Mouse (Mus musculus): ENCODE data around the gene Rasa1. TPM values are rescaled to one million over a fixed set of nuclear protein-coding genes. Genes with fewer than 3 reads are reported as not detected.

Rasa1 gene
- polyA plus RNA-seq, 1 experiment from 2014 or later, result 56.9 TPM

DNA sequence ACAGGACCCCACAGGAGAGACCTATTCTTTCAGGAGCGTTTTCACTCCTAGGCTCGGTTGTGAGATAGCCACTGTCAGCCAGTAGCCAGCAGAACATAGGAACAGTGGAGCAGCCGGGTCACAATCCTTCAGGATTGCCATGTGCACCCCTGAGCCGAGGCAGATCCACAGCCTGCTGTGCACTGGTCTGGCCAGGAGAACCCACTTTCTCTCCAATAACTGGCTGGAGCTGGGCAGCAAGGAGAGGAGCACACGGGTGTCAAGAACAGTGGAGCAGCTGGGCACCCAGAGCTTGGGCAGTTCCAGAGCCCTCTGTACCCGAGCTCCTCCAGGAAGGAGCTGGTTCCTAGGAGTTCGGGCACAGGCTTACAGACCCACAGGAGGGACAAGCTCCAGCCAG is 50.2 kb downstream of the Rasa1 start:
- 0 out of 2 replicates have a peak, but pooled peaks cover 3% of the 10 kb centered on the region for H3K36me3 ChIP-seq
- no peak overlapping the region for H3K4me3 ChIP-seq
- ATAC-seq (ENCODE audit: low FRiP score, low read depth), result no peak
- H3K9ac ChIP-seq, result no peak overlapping the region
- no peaks in the 10 kb centered on the region for H3K9me3 ChIP-seq
- 85% methylated on average over 7 of the region's 7 CpGs for WGBS
- H3K4me1 ChIP-seq (replicated peaks), result no peaks in the 10 kb centered on the region
- H3K27ac ChIP-seq (replicated peaks), result no peak overlapping the region
- no peaks in the 10 kb centered on the region for H3K27me3 ChIP-seq
- no peak overlapping the region for H3K4me2 ChIP-seq

DNA sequence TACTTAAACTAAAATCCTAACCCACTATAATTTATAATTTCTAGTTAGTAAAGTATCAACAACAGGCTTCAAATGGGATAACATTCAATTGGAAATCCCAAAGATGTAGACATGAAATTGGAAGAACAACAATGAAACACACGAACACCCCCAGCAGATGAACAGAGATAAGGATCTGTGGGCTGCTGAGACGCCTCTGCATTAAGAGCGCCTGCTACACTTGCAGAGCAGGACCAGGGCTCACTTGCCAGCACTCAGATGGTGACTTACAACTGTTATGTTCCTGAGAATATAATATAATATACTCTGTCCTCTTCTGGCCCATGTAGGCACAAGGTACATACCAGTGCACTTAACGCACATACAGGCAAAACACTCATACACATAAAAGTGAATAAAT is 70.3 kb downstream of the Rasa1 start:
- Histone ChIP-seq H3K9ac (no peak overlapping the region), H3K4me2 (no peak overlapping the region), H3K27me3 (no peaks in the 10 kb centered on the region), H3K9me3 (no peaks in the 10 kb centered on the region), H3K4me1 (replicated peaks) (no peaks in the 10 kb centered on the region), H3K27ac (replicated peaks) (no peak overlapping the region), H3K4me3 (no peak overlapping the region), H3K36me3 (peaks cover 34% of the 10 kb centered on the region)
- no peak for ATAC-seq (ENCODE audit: low FRiP score, low read depth)
- 90% methylated on average over 4 of the region's 4 CpGs for WGBS

DNA sequence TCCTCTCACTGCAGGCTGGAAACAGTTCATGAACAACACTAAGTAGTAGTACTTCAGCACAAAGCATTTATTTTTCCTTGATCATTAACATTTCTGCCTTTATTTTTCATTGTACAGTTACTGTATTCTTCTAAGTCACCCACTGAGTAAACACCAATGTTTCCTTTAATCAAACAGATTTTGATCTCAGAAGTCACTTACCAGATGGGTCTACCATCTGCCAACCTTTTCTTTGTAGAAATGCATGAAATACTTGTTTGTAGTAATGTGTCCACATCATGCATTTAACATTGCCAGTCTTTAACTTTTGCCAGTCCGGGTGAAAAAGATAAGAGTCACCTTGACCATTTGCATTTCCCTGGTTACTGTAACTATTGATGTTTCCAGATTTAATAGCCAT is 78.6 kb downstream of the Rasa1 start:
- ATAC-seq (ENCODE audit: low FRiP score, low read depth), result no peak
- H3K9ac ChIP-seq, result no peak overlapping the region
- H3K36me3 ChIP-seq, result peaks cover 27% of the 10 kb centered on the region
- no peak overlapping the region for H3K4me3 ChIP-seq
- 78% methylated on average over 1 of the region's 1 CpGs for WGBS
- H3K9me3 ChIP-seq, result no peaks in the 10 kb centered on the region
- H3K4me2 ChIP-seq, result no peak overlapping the region
- no peak overlapping the region for H3K27ac ChIP-seq (replicated peaks)
- H3K27me3 ChIP-seq, result no peaks in the 10 kb centered on the region
- no peaks in the 10 kb centered on the region for H3K4me1 ChIP-seq (replicated peaks)

DNA sequence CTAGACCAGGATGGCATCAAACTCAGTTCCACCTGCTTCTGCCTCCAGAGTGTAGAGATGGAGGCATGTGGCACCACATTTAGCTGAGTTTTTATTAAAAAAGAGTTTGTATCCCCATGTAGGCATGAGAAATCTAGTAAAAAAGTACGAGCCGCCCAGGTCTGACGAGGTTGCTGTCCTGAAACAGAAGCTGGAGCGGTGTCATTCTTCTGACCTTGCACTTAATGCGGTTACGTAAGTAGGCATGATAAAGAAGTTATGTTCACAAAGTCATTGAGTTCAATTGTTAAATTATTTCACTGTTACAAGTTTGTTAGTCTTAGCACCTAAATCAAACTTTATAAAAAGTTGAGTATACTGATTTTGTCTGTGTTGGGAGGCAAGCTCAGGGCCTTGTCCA is 80.3 kb downstream of the Rasa1 start:
- no peaks in the 10 kb centered on the region for H3K9me3 ChIP-seq
- no peaks in the 10 kb centered on the region for H3K27me3 ChIP-seq
- H3K9ac ChIP-seq, result no peak overlapping the region
- ATAC-seq (ENCODE audit: low FRiP score, low read depth), result no peak
- peaks cover 33% of the 10 kb centered on the region for H3K36me3 ChIP-seq
- no peak overlapping the region for H3K4me2 ChIP-seq
- no peak overlapping the region for H3K27ac ChIP-seq (replicated peaks)
- no peaks in the 10 kb centered on the region for H3K4me1 ChIP-seq (replicated peaks)
- no peak overlapping the region for H3K4me3 ChIP-seq
- WGBS, result 96% methylated on average over 6 of the region's 6 CpGs

DNA sequence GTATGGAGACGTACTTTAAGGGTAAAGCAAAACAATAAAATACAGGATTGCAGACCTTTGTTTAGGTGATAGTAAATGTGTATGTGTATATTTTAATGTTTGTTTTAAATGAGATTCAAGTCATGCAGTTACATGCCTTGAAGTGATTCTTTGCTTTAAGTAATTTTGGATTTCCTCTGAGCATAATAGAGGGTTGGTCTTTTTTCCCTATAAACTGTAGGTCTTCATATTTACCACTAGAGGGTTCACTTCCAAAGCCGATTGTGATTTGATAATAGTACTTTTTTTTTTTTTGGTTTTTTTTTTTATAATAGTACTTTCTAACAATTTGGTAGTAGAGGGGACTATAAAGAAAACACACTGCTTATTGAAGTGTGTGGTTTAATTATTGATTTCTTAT is 81.4 kb downstream of the Rasa1 start:
- Histone ChIP-seq H3K27ac (replicated peaks) (no peak overlapping the region), H3K27me3 (no peaks in the 10 kb centered on the region), H3K4me3 (no peak overlapping the region), H3K4me1 (replicated peaks) (no peaks in the 10 kb centered on the region), H3K9me3 (no peaks in the 10 kb centered on the region), H3K9ac (no peak overlapping the region), H3K36me3 (peaks cover 32% of the 10 kb centered on the region), H3K4me2 (no peak overlapping the region)
- WGBS, result 70% methylated on average over 2 of the region's 2 CpGs
- 0 out of 2 replicates have a peak, but pooled peaks have one; percentile 3 for ATAC-seq (ENCODE audit: low FRiP score, low read depth)

DNA sequence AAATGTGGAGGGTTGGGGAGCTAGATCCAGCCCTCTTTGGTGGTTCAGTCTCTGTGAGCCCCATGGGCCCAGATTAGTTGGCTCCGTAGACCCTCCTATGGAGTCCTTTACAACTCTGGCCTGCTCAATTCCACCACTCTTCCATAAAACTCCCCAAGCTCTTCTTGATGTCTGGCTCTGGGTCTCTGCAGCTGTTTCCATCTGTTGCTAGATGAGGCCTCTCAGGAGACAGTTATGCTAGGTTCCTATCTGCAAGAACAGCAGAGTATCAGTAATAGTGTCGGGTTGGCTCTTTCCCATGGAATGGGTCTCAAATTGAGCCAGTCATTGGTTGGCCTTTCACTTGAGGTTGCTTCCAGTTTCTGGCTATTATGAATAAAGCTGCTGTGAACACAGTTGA is 97.7 kb downstream of the Rasa1 start:
- WGBS, result 94% methylated on average over 2 of the region's 2 CpGs
- no peaks in the 10 kb centered on the region for H3K27me3 ChIP-seq
- ATAC-seq (ENCODE audit: low FRiP score, low read depth), result no peak

DNA sequence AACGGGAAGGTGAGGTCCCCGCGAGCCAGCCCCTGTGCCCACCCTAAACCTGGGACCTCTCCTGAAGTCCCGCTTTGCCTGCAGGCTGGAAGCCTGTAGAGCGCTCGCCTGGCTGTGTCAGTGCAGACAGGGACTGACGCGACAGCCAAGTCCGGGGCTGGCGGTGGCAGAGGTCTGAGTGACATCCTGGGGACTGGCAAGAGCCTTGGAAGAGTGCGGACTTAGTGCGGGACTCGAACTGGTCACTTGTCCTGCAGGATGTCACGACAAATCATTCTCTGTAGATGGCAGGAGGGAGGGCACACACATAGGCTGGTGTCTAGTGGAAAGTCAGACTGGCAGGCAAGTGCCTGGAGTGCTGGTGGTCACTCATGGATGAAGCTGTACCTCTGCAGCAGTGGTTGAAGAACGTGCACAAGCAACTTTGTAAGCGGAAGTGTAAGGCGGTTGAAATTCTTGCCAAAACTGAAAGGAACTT is 99.2 kb downstream of the Rasa1 start:
- ATAC-seq (ENCODE audit: low FRiP score, low read depth), result peak; percentile 91
- Histone ChIP-seq H3K4me2 (peak overlapping the region; percentile 64), H3K4me3 (peak overlapping the region; percentile 77), H3K9ac (peak overlapping the region; percentile 68), H3K4me1 (replicated peaks) (peaks cover 14% of the 10 kb centered on the region), H3K27ac (replicated peaks) (peak overlapping the region; percentile 83), H3K36me3 (peaks cover 18% of the 10 kb centered on the region), H3K27me3 (no peaks in the 10 kb centered on the region), H3K9me3 (no peaks in the 10 kb centered on the region)
- 2% methylated on average over 17 of the region's 17 CpGs for WGBS

More for the DNA sequence above, 97.7 kb downstream of the Rasa1 start:
- Histone ChIP-seq H3K27ac (replicated peaks) (no peak overlapping the region), H3K4me1 (replicated peaks) (peaks cover 14% of the 10 kb centered on the region), H3K4me3 (no peak overlapping the region), H3K4me2 (no peak overlapping the region), H3K9ac (no peak overlapping the region), H3K9me3 (no peaks in the 10 kb centered on the region), H3K36me3 (peaks cover 18% of the 10 kb centered on the region)

DNA sequence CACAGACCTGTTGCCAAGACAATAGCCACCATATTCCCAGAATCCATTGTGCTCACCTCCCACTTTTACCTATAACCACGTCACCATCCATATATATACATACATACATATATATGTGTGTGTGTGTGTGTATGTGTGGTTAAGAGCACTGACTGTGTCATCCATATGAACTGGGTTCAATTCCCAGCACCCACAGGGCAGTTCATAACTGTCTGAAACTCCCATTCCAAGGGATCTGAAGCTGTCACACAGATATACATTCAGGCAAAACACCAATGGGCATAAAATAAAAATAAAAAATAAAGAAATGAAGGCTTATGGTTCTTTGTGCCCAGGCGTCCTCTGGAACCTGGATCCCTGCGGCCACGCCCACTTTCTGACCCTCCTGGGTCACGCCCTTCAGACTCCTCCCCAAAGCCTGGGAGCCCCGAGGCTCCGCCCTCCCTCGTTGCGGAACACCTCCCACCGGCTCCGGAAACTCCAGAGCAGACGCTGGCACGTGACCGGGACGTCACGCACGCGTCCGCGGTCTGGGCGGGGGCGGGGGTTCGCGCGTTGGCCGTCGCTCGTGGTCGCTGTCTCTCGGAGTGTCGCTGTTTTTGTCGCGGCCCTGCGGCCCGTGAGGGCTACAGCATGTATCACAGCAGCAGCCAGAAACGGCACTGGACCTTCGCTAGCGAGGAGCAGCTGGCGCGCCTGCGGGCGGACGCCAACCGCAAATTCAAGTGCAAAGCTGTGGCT is 99.9 kb downstream of the Rasa1 start, which contains the start of gene Ccnh:
Ccnh (plus strand) TSS at position 506 of the 741 bp plus-strand sequence.
- Histone ChIP-seq H3K9ac (peak within 1 kb of the TSS; percentile 68), H3K36me3 (peaks cover 18% of the 10 kb centered on the region), H3K27ac (replicated peaks) (peak within 1 kb of the TSS; percentile 83), H3K4me3 (peak within 1 kb of the TSS; percentile 77), H3K27me3 (no peaks in the 10 kb centered on the region), H3K9me3 (no peaks in the 10 kb centered on the region), H3K4me1 (replicated peaks) (peaks cover 14% of the 10 kb centered on the region), H3K4me2 (peak within 1 kb of the TSS; percentile 64)
- 2% methylated on average over 44 of the region's 44 CpGs for WGBS
- ATAC-seq (ENCODE audit: low FRiP score, low read depth), result peak; percentile 97

Other genes starting within 250 kb of the Rasa1 start
- gene Ccnh, start 99.7 kb downstream of the Rasa1 start, polyA plus RNA-seq (2015; fragmentation: Nextera tagmentation; extraction: Ambion mirVana), result 87.9 and 88.4 TPM in 2 replicates